Mouse (Mus musculus): Measurements from ENCODE around the gene Dmpk. TPM values are rescaled to one million over a fixed set of nuclear protein-coding genes. Genes with fewer than 3 reads are reported as not detected.
"Not testable (repeated sequence)": the region's sequence is repeated elsewhere in the genome, so short reads cannot be mapped to it uniquely, and the experiment has no call there.

The Dmpk gene
- polyA plus RNA-seq, 1 experiment from 2014 or later: 8.8 TPM

- H3K4me2 ChIP-seq (replicated peaks): no peak overlapping the region
- H3K9ac ChIP-seq (replicated peaks): no peak overlapping the region
- no peaks in the 10 kb centered on the region for H3K27me3 ChIP-seq
- no peaks in the 10 kb centered on the region for H3K9me3 ChIP-seq
- 93% methylated on average over 10 of the region's 10 CpGs for WGBS
- H3K27ac ChIP-seq (replicated peaks): no peak overlapping the region
- H3K4me3 ChIP-seq: no peak overlapping the region
- ATAC-seq (replicated peaks): no peak
- peaks cover 9% of the 10 kb centered on the region for H3K4me1 ChIP-seq
- no peaks in the 10 kb centered on the region; the same call in 1 of the 2 replicates for H3K36me3 ChIP-seq
Observed at GRCm38 (mm10) chr7:19057405-19057804, 26.2 kb upstream of the Dmpk start.

GRCm38 (mm10) chr7:19065896-19066295, 17.8 kb upstream of the Dmpk start:
- 63% methylated on average over 13 of the region's 13 CpGs for WGBS
- Histone ChIP-seq H3K36me3 (no peaks in the 10 kb centered on the region), H3K27ac (replicated peaks) (no peak overlapping the region), H3K9ac (replicated peaks) (no peak overlapping the region), H3K27me3 (peaks cover 26% of the 10 kb centered on the region), H3K4me3 (no peak overlapping the region), H3K9me3 (no peaks in the 10 kb centered on the region), H3K4me1 (no peaks in the 10 kb centered on the region), H3K4me2 (replicated peaks) (peak overlapping the region; percentile 4; the same call in 1 of the 2 replicates)
- no peak for ATAC-seq (replicated peaks)

GRCm38 (mm10) chr7:19067063-19067462, 16.6 kb upstream of the Dmpk start:
- Histone ChIP-seq H3K4me3 (no peak overlapping the region), H3K4me1 (no peaks in the 10 kb centered on the region), H3K4me2 (replicated peaks) (no peak overlapping the region), H3K9me3 (no peaks in the 10 kb centered on the region), H3K27me3 (peaks cover 26% of the 10 kb centered on the region), H3K9ac (replicated peaks) (no peak overlapping the region), H3K36me3 (no peaks in the 10 kb centered on the region), H3K27ac (replicated peaks) (no peak overlapping the region)
- no peak for ATAC-seq (replicated peaks)
- WGBS: 49% methylated on average over 14 of the region's 14 CpGs

- H3K4me2 ChIP-seq (replicated peaks): no peak overlapping the region
- no peak for ATAC-seq (replicated peaks)
- WGBS: 73% methylated on average over 14 of the region's 14 CpGs
Observed at GRCm38 (mm10) chr7:19067935-19068334, 15.7 kb upstream of the Dmpk start.

GRCm38 (mm10) chr7:19068707-19069106, 14.9 kb upstream of the Dmpk start:
- Histone ChIP-seq H3K27ac (replicated peaks) (no peak overlapping the region), H3K27me3 (peaks cover 26% of the 10 kb centered on the region), H3K9me3 (no peaks in the 10 kb centered on the region), H3K36me3 (no peaks in the 10 kb centered on the region), H3K4me3 (no peak overlapping the region), H3K4me2 (replicated peaks) (no peak overlapping the region), H3K4me1 (no peaks in the 10 kb centered on the region), H3K9ac (replicated peaks) (no peak overlapping the region)
- no peak for ATAC-seq (replicated peaks)
- 4% methylated on average over 2 of the region's 2 CpGs for WGBS

More at GRCm38 (mm10) chr7:19067935-19068334, 15.7 kb upstream of the Dmpk start:
- Histone ChIP-seq H3K27ac (replicated peaks) (no peak overlapping the region), H3K4me1 (no peaks in the 10 kb centered on the region), H3K9me3 (no peaks in the 10 kb centered on the region), H3K9ac (replicated peaks) (no peak overlapping the region), H3K27me3 (peaks cover 26% of the 10 kb centered on the region), H3K36me3 (no peaks in the 10 kb centered on the region), H3K4me3 (no peak overlapping the region)

- no peak for ATAC-seq (replicated peaks)
- H3K9ac ChIP-seq (replicated peaks): no peak overlapping the region
- no peak overlapping the region for H3K4me2 ChIP-seq (replicated peaks)
- no peaks in the 10 kb centered on the region for H3K9me3 ChIP-seq
- no peaks in the 10 kb centered on the region for H3K36me3 ChIP-seq
- no peak overlapping the region for H3K27ac ChIP-seq (replicated peaks)
- H3K4me1 ChIP-seq: no peaks in the 10 kb centered on the region
- H3K4me3 ChIP-seq: no peak overlapping the region
- peaks cover 26% of the 10 kb centered on the region for H3K27me3 ChIP-seq
- WGBS: 46% methylated on average over 3 of the region's 3 CpGs
Observed at GRCm38 (mm10) chr7:19069500-19069899, 14.1 kb upstream of the Dmpk start.

- H3K9ac ChIP-seq (replicated peaks); H3K9me3 ChIP-seq; H3K27ac ChIP-seq (replicated peaks); ATAC-seq (replicated peaks); H3K4me1 ChIP-seq; H3K36me3 ChIP-seq; H3K4me2 ChIP-seq (replicated peaks); H3K4me3 ChIP-seq: not testable (repeated sequence)
- WGBS: 56% methylated on average over 3 of the region's 3 CpGs
- peaks cover 12% of the 10 kb centered on the region for H3K27me3 ChIP-seq
Observed at GRCm38 (mm10) chr7:19071024-19071423, 12.6 kb upstream of the Dmpk start.

GRCm38 (mm10) chr7:19073504-19073903, 10.1 kb upstream of the Dmpk start:
- 87% methylated on average over 9 of the region's 9 CpGs for WGBS
- Histone ChIP-seq H3K4me1 (peaks cover 23% of the 10 kb centered on the region), H3K36me3 (peaks cover 7% of the 10 kb centered on the region), H3K27ac (replicated peaks) (no peak overlapping the region), H3K27me3 (no peaks in the 10 kb centered on the region), H3K4me3 (no peak overlapping the region), H3K9ac (replicated peaks) (no peak overlapping the region), H3K9me3 (no peaks in the 10 kb centered on the region), H3K4me2 (replicated peaks) (no peak overlapping the region)
- no peak for ATAC-seq (replicated peaks)

GRCm38 (mm10) chr7:19074494-19074893, 9.2 kb upstream of the Dmpk start:
- ATAC-seq (replicated peaks): no peak

GRCm38 (mm10) chr7:19075231-19075630, 8.4 kb upstream of the Dmpk start:
- Histone ChIP-seq H3K9ac (replicated peaks) (peak overlapping the region; percentile 28; the same call in 1 of the 2 replicates), H3K9me3 (no peaks in the 10 kb centered on the region), H3K36me3 (peaks cover 23% of the 10 kb centered on the region), H3K4me3 (peak overlapping the region; percentile 95), H3K27me3 (no peaks in the 10 kb centered on the region), H3K4me1 (peaks cover 23% of the 10 kb centered on the region), H3K4me2 (replicated peaks) (peak overlapping the region; percentile 62), H3K27ac (replicated peaks) (peak overlapping the region; percentile 52)
- WGBS: 60% methylated on average over 5 of the region's 5 CpGs
- ATAC-seq (replicated peaks): no peak

More at GRCm38 (mm10) chr7:19074494-19074893, 9.2 kb upstream of the Dmpk start:
- Histone ChIP-seq H3K9me3 (no peaks in the 10 kb centered on the region), H3K27me3 (no peaks in the 10 kb centered on the region), H3K9ac (replicated peaks) (no peak overlapping the region), H3K27ac (replicated peaks) (no peak overlapping the region), H3K4me1 (peaks cover 23% of the 10 kb centered on the region), H3K4me2 (replicated peaks) (no peak overlapping the region), H3K36me3 (peaks cover 16% of the 10 kb centered on the region), H3K4me3 (no peak overlapping the region)
- WGBS: 97% methylated on average over 6 of the region's 6 CpGs

GRCm38 (mm10) chr7:19075723-19076585, 7.7 kb upstream of the Dmpk start, which contains the start of gene Dmwd:
Dmwd (plus strand) TSS chr7:19076227.
- Histone ChIP-seq H3K4me2 (replicated peaks) (peak within 1 kb of the TSS; percentile 97), H3K27ac (replicated peaks) (peak within 1 kb of the TSS; percentile 66), H3K27me3 (no peaks in the 10 kb centered on the region), H3K9ac (replicated peaks) (peak within 1 kb of the TSS; percentile 91), H3K4me3 (peak within 1 kb of the TSS; percentile 95), H3K36me3 (peaks cover 30% of the 10 kb centered on the region), H3K9me3 (no peaks in the 10 kb centered on the region), H3K4me1 (peaks cover 23% of the 10 kb centered on the region)
- WGBS: under 1% methylated on average over 70 of the region's 91 CpGs
- peak; percentile 99 for ATAC-seq (replicated peaks)

- Histone ChIP-seq H3K4me1 (peaks cover 23% of the 10 kb centered on the region), H3K9me3 (no peaks in the 10 kb centered on the region), H3K27ac (replicated peaks) (peak overlapping the region; percentile 66), H3K9ac (replicated peaks) (peak overlapping the region; percentile 91), H3K4me3 (peak overlapping the region; percentile 95), H3K36me3 (peaks cover 36% of the 10 kb centered on the region), H3K4me2 (replicated peaks) (peak overlapping the region; percentile 97), H3K27me3 (no peaks in the 10 kb centered on the region)
- WGBS: under 1% methylated on average over 22 of the region's 22 CpGs
- peak; percentile 1; the same call in 1 of the 2 replicates for ATAC-seq (replicated peaks)
Observed at GRCm38 (mm10) chr7:19076586-19076991, 7.1 kb upstream of the Dmpk start.

Measured in forebrain, embryonic 15.5 days (tissue).